Mouse (Mus musculus): Measurements from ENCODE around the gene Paxx.
A peak's percentile ranks its signal among the peaks of the same experiment; 100 is the strongest.

- TF ChIP-seq CTCF (IDR thresholded peaks at IDR 0.05; ENCODE audit: borderline replicate concordance, insufficient read depth, low read depth, low read length) (peak; percentile 87), POLR2A (IDR thresholded peaks at IDR 0.05; ENCODE audit: borderline replicate concordance, insufficient read depth, low read length) (peak; percentile 45; the same call in 1 of the 2 replicates)
Observed at GRCm38 (mm10) chr2:25428442-25429236, 32.3 kb downstream of the Paxx start, which contains the start of gene Abca2.

Data from cerebellum, adult 2 months (tissue).